Mouse (Mus musculus) G1E (cell line): ENCODE data around the gene Sqor.

Source experiments
- CTCF ChIP-seq: IDR thresholded peaks from 2 replicates; pipeline ENCODE4 v1.5.1; 2012; ENCODE audit warnings: low read depth, low read length, inconsistent platforms, mixed read lengths
- GATA1 ChIP-seq: IDR thresholded peaks from 2 replicates; pipeline ENCODE4 v1.6.1; 2012; ENCODE audit warnings: borderline replicate concordance, low read length, inconsistent platforms, mixed read lengths
- POLR2AphosphoS5 ChIP-seq: IDR thresholded peaks from 2 replicates; pipeline ENCODE4 v1.6.1; 2012; ENCODE audit warnings: low read depth, low read length, inconsistent platforms; ENCODE audit not compliant: insufficient replicate concordance
- TAL1 ChIP-seq: conservative IDR thresholded peaks from 2 replicates; pipeline ENCODE4 v1.6.1; 2012; ENCODE audit warnings: low read depth, low read length, inconsistent platforms, mixed read lengths

GRCm38 (mm10) chr2:122826302-122826701, 61.3 kb downstream of the Sqor start:
- TF ChIP-seq TAL1 (no peak), CTCF (no peak), POLR2AphosphoS5 (no peak), GATA1 (no peak)
